Mouse (Mus musculus) MEL (cell line): ENCODE results near the gene Rnd2. TPM values are rescaled to one million over a fixed set of nuclear protein-coding genes. Genes with fewer than 3 reads are reported as not detected.
A peak's percentile ranks its signal among the peaks of the same experiment; 100 is the strongest.

Source experiments
- DNase-seq: peaks from one replicate; pipeline ENCODE4 v3.0.0; 2011; ENCODE audit warnings: low read depth, low spot score
- H3K27ac ChIP-seq: 2 replicates; pipeline ENCODE4 v1.5.1; 2012; ENCODE audit warnings: low read depth, mild to moderate bottlenecking, control low read depth, low read length, moderate library complexity; ENCODE audit not compliant: control insufficient read depth
- H3K27me3 ChIP-seq, 2 experiments: fragments of 150-350 bp in 1 of 2; sonication (generic) in 1 of 2; 2 replicates each; pipeline ENCODE4 v1.6.1; 2012; ENCODE audit warnings: low read length in 2 of 2, mild to moderate bottlenecking in 2 of 2, improper control_type of control experiment in 1 of 2, moderate library complexity in 1 of 2; ENCODE audit not compliant: insufficient read depth in 2 of 2, control insufficient read depth in 1 of 2
- H3K36me3 ChIP-seq, 2 experiments: 2 replicates each; pipeline ENCODE4 v1.6.1; 2012 to 2014; ENCODE audit warnings: low read length in 2 of 2, improper control_type of control experiment in 1 of 2, inconsistent platforms in 1 of 2, mild to moderate bottlenecking in 1 of 2; ENCODE audit not compliant: insufficient read depth in 2 of 2, control insufficient read depth in 1 of 2
- H3K4me1 ChIP-seq, 2 experiments: fragments of 150-350 bp in 1 of 2; sonication (generic) in 1 of 2; 2 replicates each; pipeline ENCODE4 v1.6.1; 2012; ENCODE audit warnings: low read length in 2 of 2, improper control_type of control experiment in 1 of 2, mild to moderate bottlenecking in 1 of 2; ENCODE audit not compliant: insufficient read depth in 2 of 2, control insufficient read depth in 1 of 2
- H3K4me3 ChIP-seq, 2 experiments: fragments of 150-350 bp in 1 of 2; sonication (generic) in 1 of 2; 2 replicates each; pipeline ENCODE4 v1.5.1; 2012; ENCODE audit warnings: low read depth in 2 of 2, low read length in 2 of 2, mild to moderate bottlenecking in 2 of 2, moderate library complexity in 2 of 2, control low read depth in 1 of 2, improper control_type of control experiment in 1 of 2; ENCODE audit not compliant: control insufficient read depth in 1 of 2, insufficient read depth in 1 of 2
- H3K79me2 ChIP-seq: 2 replicates; pipeline ENCODE4 v1.6.1; 2012; ENCODE audit warnings: mild to moderate bottlenecking, low read length, moderate library complexity; ENCODE audit not compliant: control insufficient read depth, poor library complexity, insufficient read depth
- H3K9ac ChIP-seq: 2 replicates; pipeline ENCODE4 v1.6.1; 2012; ENCODE audit warnings: low read depth, mild to moderate bottlenecking, control low read depth, low read length, moderate library complexity; ENCODE audit not compliant: control insufficient read depth, poor library complexity, severe bottlenecking
- H3K9me3 ChIP-seq: fragments of 150-350 bp; sonication (generic); replicated peaks from 2 replicates; pipeline ENCODE4 v1.6.1; 2012; ENCODE audit warnings: mild to moderate bottlenecking, low read length, improper control_type of control experiment, moderate library complexity; ENCODE audit not compliant: insufficient read depth
- BHLHE40 ChIP-seq: IDR thresholded peaks from 2 replicates; pipeline ENCODE4 v1.6.1; 2012; ENCODE audit warnings: low read depth, mild to moderate bottlenecking, inconsistent platforms, low read length, improper control_type of control experiment, borderline replicate concordance
- CHD1 ChIP-seq: IDR thresholded peaks from 2 replicates; pipeline ENCODE4 v1.6.1; 2012; ENCODE audit warnings: low read depth, mild to moderate bottlenecking, inconsistent platforms, low read length, improper control_type of control experiment
- CTCF ChIP-seq, 3 experiments: IDR thresholded peaks in 2 of 3; conservative IDR thresholded peaks in 1 of 3; 2 replicates each; pipeline ENCODE4 v1.5.1; 2011 to 2012; ENCODE audit warnings: low read length in 3 of 3, low read depth in 2 of 3, mild to moderate bottlenecking in 2 of 3, improper control_type of control experiment in 1 of 3, inconsistent platforms in 1 of 3, mixed read lengths in 1 of 3, moderate library complexity in 1 of 3; ENCODE audit not compliant: control insufficient read depth in 1 of 3, insufficient read depth in 1 of 3, poor library complexity in 1 of 3, severe bottlenecking in 1 of 3
- E2F4 ChIP-seq: IDR thresholded peaks from 2 replicates; pipeline ENCODE4 v1.6.1; 2011; ENCODE audit warnings: low read depth, low read length, improper control_type of control experiment, borderline replicate concordance
- ELF1 ChIP-seq: IDR thresholded peaks from 2 replicates; pipeline ENCODE4 v1.6.1; 2014; ENCODE audit warnings: low read depth, mild to moderate bottlenecking, inconsistent platforms, low read length, improper control_type of control experiment, moderate library complexity
- EP300 ChIP-seq, 2 experiments: IDR thresholded peaks; 2 replicates each; pipeline ENCODE4 v1.6.1; 2011; ENCODE audit warnings: improper control_type of control experiment in 2 of 2, low read length in 2 of 2, low read depth in 1 of 2, mild to moderate bottlenecking in 1 of 2
- ETS1 ChIP-seq: IDR thresholded peaks from 2 replicates; pipeline ENCODE4 v1.6.1; 2012; ENCODE audit warnings: low read depth, mild to moderate bottlenecking, inconsistent platforms, low read length, improper control_type of control experiment, moderate library complexity
- GABPA ChIP-seq: IDR thresholded peaks from 2 replicates; pipeline ENCODE4 v1.6.1; 2012; ENCODE audit warnings: low read depth, mild to moderate bottlenecking, inconsistent platforms, low read length, improper control_type of control experiment, moderate library complexity
- GATA1 ChIP-seq: IDR thresholded peaks from 2 replicates; pipeline ENCODE4 v1.6.1; 2011; ENCODE audit warnings: low read depth, low read length, improper control_type of control experiment
- HCFC1 ChIP-seq: IDR thresholded peaks from 2 replicates; pipeline ENCODE4 v1.6.1; 2012; ENCODE audit warnings: low read depth, mild to moderate bottlenecking, inconsistent platforms, low read length, improper control_type of control experiment, moderate library complexity
- JUND ChIP-seq: IDR thresholded peaks from 2 replicates; pipeline ENCODE4 v1.6.1; 2011; ENCODE audit warnings: low read depth, mild to moderate bottlenecking, improper control_type of control experiment, low read length
- KAT2A ChIP-seq: conservative IDR thresholded peaks from 2 replicates; pipeline ENCODE4 v1.6.1; 2012; ENCODE audit warnings: low read depth, low read length, improper control_type of control experiment, inconsistent platforms
- MAFK ChIP-seq: IDR thresholded peaks from 2 replicates; pipeline ENCODE4 v1.6.1; 2011; ENCODE audit warnings: low read depth, mild to moderate bottlenecking, low read length, improper control_type of control experiment, borderline replicate concordance
- MAZ ChIP-seq: IDR thresholded peaks from 2 replicates; pipeline ENCODE4 v1.6.1; 2012; ENCODE audit warnings: low read depth, mild to moderate bottlenecking, inconsistent platforms, low read length, improper control_type of control experiment
- MEF2A ChIP-seq: IDR thresholded peaks from 2 replicates; pipeline ENCODE4 v1.6.1; 2014; ENCODE audit warnings: low read depth, mild to moderate bottlenecking, inconsistent platforms, low read length, improper control_type of control experiment; ENCODE audit not compliant: poor library complexity, insufficient replicate concordance, severe bottlenecking; ENCODE audit errors: extremely low read depth
- MXI1 ChIP-seq: IDR thresholded peaks from 2 replicates; pipeline ENCODE4 v1.6.1; 2011; ENCODE audit warnings: mild to moderate bottlenecking, low read depth, low read length, improper control_type of control experiment
- MYB ChIP-seq: IDR thresholded peaks from 2 replicates; pipeline ENCODE4 v1.6.1; 2011; ENCODE audit warnings: mild to moderate bottlenecking, low read depth, low read length, improper control_type of control experiment
- MYC ChIP-seq: IDR thresholded peaks from 2 replicates; pipeline ENCODE4 v1.6.1; 2011; ENCODE audit warnings: low read depth, mild to moderate bottlenecking, low read length, improper control_type of control experiment, moderate library complexity
- NELFE ChIP-seq: IDR thresholded peaks from 2 replicates; pipeline ENCODE4 v1.6.1; 2011; ENCODE audit warnings: low read depth, low read length, improper control_type of control experiment
- NRF1 ChIP-seq: IDR thresholded peaks from 2 replicates; pipeline ENCODE4 v1.6.1; 2014; ENCODE audit warnings: low read depth, mild to moderate bottlenecking, inconsistent platforms, low read length, improper control_type of control experiment, moderate library complexity; ENCODE audit not compliant: poor library complexity, insufficient read depth, severe bottlenecking
- POLR2AphosphoS2 ChIP-seq: IDR thresholded peaks from 2 replicates; pipeline ENCODE4 v1.6.1; 2011; ENCODE audit warnings: low read length, improper control_type of control experiment
- POLR2AphosphoS5 ChIP-seq: IDR thresholded peaks from 2 replicates; pipeline ENCODE4 v1.6.1; 2012; ENCODE audit warnings: low read depth, borderline replicate concordance, mild to moderate bottlenecking, inconsistent platforms, low read length, moderate library complexity, mixed read lengths
- RCOR1 ChIP-seq: IDR thresholded peaks from 2 replicates; pipeline ENCODE4 v1.6.1; 2012; ENCODE audit warnings: low read depth, mild to moderate bottlenecking, inconsistent platforms, low read length, improper control_type of control experiment
- SIN3A ChIP-seq: IDR thresholded peaks from 2 replicates; pipeline ENCODE4 v1.6.1; 2012; ENCODE audit warnings: low read length, improper control_type of control experiment, inconsistent platforms
- SMC3 ChIP-seq: IDR thresholded peaks from 2 replicates; pipeline ENCODE4 v1.6.1; 2011; ENCODE audit warnings: low read depth, low read length, improper control_type of control experiment
- TAL1 ChIP-seq: IDR thresholded peaks from 2 replicates; pipeline ENCODE4 v1.6.1; 2012; ENCODE audit warnings: mild to moderate bottlenecking, inconsistent platforms, low read length, moderate library complexity, mixed read lengths
- TBP ChIP-seq: IDR thresholded peaks from 2 replicates; pipeline ENCODE4 v1.8.0; 2011; ENCODE audit warnings: low read depth, low read length, improper control_type of control experiment
- TCF12 ChIP-seq: IDR thresholded peaks from 2 replicates; pipeline ENCODE4 v1.6.1; 2014; ENCODE audit warnings: low read depth, mild to moderate bottlenecking, inconsistent platforms, low read length, improper control_type of control experiment, moderate library complexity
- UBTF ChIP-seq: IDR thresholded peaks from 2 replicates; pipeline ENCODE4 v1.6.1; 2012; ENCODE audit warnings: low read depth, mild to moderate bottlenecking, inconsistent platforms, low read length, improper control_type of control experiment, moderate library complexity, borderline replicate concordance; ENCODE audit not compliant: insufficient read depth
- USF1 ChIP-seq: IDR thresholded peaks from 2 replicates; pipeline ENCODE4 v1.6.1; 2014; ENCODE audit warnings: low read depth, mild to moderate bottlenecking, inconsistent platforms, low read length, improper control_type of control experiment, moderate library complexity
- USF2 ChIP-seq, 2 experiments: IDR thresholded peaks; 2 replicates each; pipeline ENCODE4 v1.6.1; 2011 to 2012; ENCODE audit warnings: improper control_type of control experiment in 2 of 2, low read length in 2 of 2, borderline replicate concordance in 1 of 2, inconsistent platforms in 1 of 2, low read depth in 1 of 2, mild to moderate bottlenecking in 1 of 2; ENCODE audit not compliant: insufficient read depth in 1 of 2
- ZC3H11A ChIP-seq: IDR thresholded peaks from 2 replicates; pipeline ENCODE4 v1.6.1; 2012; ENCODE audit warnings: low read depth, mild to moderate bottlenecking, inconsistent platforms, low read length, improper control_type of control experiment
- ZKSCAN1 ChIP-seq: IDR thresholded peaks from 2 replicates; pipeline ENCODE4 v1.6.1; 2012; ENCODE audit warnings: low read depth, mild to moderate bottlenecking, inconsistent platforms, low read length, improper control_type of control experiment, moderate library complexity
- ZMIZ1 ChIP-seq: IDR thresholded peaks from 2 replicates; pipeline ENCODE4 v1.6.1; 2012; ENCODE audit warnings: low read depth, mild to moderate bottlenecking, inconsistent platforms, low read length, improper control_type of control experiment, moderate library complexity
- ZNF384 ChIP-seq: IDR thresholded peaks from 2 replicates; pipeline ENCODE4 v1.6.1; 2012; ENCODE audit warnings: low read depth, mild to moderate bottlenecking, inconsistent platforms, low read length, improper control_type of control experiment
- polyA plus RNA-seq, 2 experiments: library from polyadenylated mRNA; stranded (reverse) in 1 of 2; unstranded in 1 of 2; fragments of >175 nt in 1 of 2; fragments of >200 nt in 1 of 2; gene quantifications; 2 replicates each; pipeline versions ENCODE4 v1.2.1 to v1.2.4; 2012; ENCODE audit warnings: low replicate concordance in 2 of 2, low read depth in 1 of 2; ENCODE audit not compliant: insufficient read length in 2 of 2, insufficient read depth in 1 of 2, missing spikeins in 1 of 2
- total RNA-seq: library from RNA; depleted of rRNA; stranded (reverse); fragments of 300-350 nt; gene quantifications from 2 replicates; pipeline ENCODE4 v1.2.3, GENCODE M21; 2012

Gene Rnd2
- total and polyA plus RNA-seq, 3 experiments = 4.2 to 18.6 TPM; not detected in 1

DNA sequence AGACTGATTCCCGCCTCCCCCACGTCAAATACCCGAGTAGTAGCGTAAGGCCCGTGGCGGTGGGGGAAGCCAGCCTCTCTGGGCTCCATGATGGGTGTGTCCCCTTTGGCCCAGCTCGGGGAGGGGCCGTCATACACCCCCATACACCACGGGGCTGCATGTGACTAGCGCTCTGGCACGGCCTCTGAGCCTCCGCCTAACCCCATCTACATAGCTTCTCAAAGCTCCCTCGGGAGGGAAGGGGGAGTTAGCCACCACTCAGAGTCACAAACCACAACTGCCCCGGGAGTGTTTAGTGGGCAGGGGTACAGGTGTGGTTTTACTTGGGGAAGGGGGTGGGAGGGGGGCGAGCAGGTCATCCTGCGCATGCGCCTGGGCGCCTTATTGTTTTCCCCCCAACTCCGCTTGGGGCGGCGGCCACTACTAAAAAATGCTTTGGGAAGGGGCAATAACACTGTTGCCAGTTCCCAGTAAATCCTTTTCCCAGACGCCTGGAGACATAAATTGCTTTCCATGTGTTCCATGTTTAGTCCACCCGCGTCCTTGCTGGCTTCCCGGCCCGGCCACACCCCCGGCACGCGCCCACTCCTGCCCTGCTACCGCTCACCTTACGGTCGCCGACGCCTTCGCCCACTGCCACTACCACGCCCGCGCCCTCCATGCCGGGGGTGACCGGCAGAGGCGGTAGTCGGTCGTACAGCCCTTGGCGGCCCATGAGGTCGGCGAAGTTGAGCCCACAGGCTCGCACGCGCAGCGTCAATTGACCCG, 486 bp downstream of the Rnd2 start:
- H3K9ac ChIP-seq = peak overlapping the region; percentile 78
- peak overlapping the region; percentile 82 for H3K27ac ChIP-seq
- no peaks in the 10 kb centered on the region for H3K9me3 ChIP-seq
- H3K4me3 ChIP-seq = peak overlapping the region; percentile 70 to 82
- H3K4me1 ChIP-seq = peaks cover 12 to 33% of the 10 kb centered on the region in 2 experiments
- H3K27me3 ChIP-seq = no peaks in the 10 kb centered on the region
- H3K79me2 ChIP-seq = peaks cover 6% of the 10 kb centered on the region; the same call in 1 of the 2 replicates
- DNase-seq = peak; percentile 91
- H3K36me3 ChIP-seq = peaks cover 0 to 27% of the 10 kb centered on the region in 2 experiments; a peak in 3 of 4 replicates
- TF ChIP-seq HCFC1 (no peak), TCF12 (peak; percentile 23; the same call in 1 of the 2 replicates), USF1 (peak; percentile 78), MYC (no peak), ZMIZ1 (no peak), EP300 (IDR thresholded peaks at IDR 0.05; ENCODE audit: low read depth in 1 of 2, low read length in 2 of 2) (peak in 1 of 2 experiments; percentile 20; a peak in 1 of 4 replicates), NELFE (no peak; the same call in 1 of the 2 replicates), UBTF (peak; percentile 77; the same call in 1 of the 2 replicates), SIN3A (no peak; the same call in 1 of the 2 replicates), POLR2AphosphoS5 (no peak), GATA1 (no peak), RCOR1 (no peak), MAFK (no peak), BHLHE40 (peak; percentile 56; the same call in 1 of the 2 replicates), E2F4 (no peak), KAT2A (no peak), SMC3 (no peak), ZC3H11A (no peak), GABPA (no peak), MXI1 (peak; percentile 52), CHD1 (no peak), MAZ (peak; percentile 79), TAL1 (no peak), ETS1 (no peak; the same call in 1 of the 2 replicates), ZKSCAN1 (no peak), JUND (no peak), ZNF384 (no peak), TBP (peak; percentile 45; the same call in 1 of the 2 replicates), USF2 (IDR thresholded peaks at IDR 0.05; ENCODE audit: borderline replicate concordance in 1 of 2, insufficient read depth in 1 of 2, low read depth in 1 of 2, low read length in 2 of 2) (no peak), CTCF (IDR thresholded peaks at IDR 0.05 in 2 of 3, conservative IDR thresholded peaks at IDR 0.05 in 1 of 3; ENCODE audit: control insufficient read depth in 1 of 3, insufficient read depth in 1 of 3, low read depth in 2 of 3, low read length in 3 of 3, poor library complexity in 1 of 3, severe bottlenecking in 1 of 3) (no peak; a peak in 1 of 6 replicates), POLR2AphosphoS2 (no peak; the same call in 1 of the 2 replicates), MEF2A (no peak), MYB (no peak), NRF1 (peak; percentile 89), ELF1 (no peak)
